Mouse (Mus musculus) testis, adult 2 months (tissue): ENCODE results near the gene Apex2. TPM values are rescaled to one million over a fixed set of nuclear protein-coding genes. Genes with fewer than 3 reads are reported as not detected.
A peak's percentile ranks its signal among the peaks of the same experiment; 100 is the strongest.
"Not testable (repeated sequence)": the region's sequence is repeated elsewhere in the genome, so short reads cannot be mapped to it uniquely, and the experiment has no call there.

Experiments
- H3K27ac ChIP-seq: fragments of 200-500 bp; 2 replicates; pipeline ENCODE4 v1.5.1; 2012; ENCODE audit warnings: low read depth, low read length; ENCODE audit not compliant: control insufficient read depth, insufficient read depth
- H3K27me3 ChIP-seq: fragments of 200-500 bp; 2 replicates; pipeline ENCODE4 v1.6.1; 2012; ENCODE audit warnings: mild to moderate bottlenecking, low read length, moderate library complexity; ENCODE audit not compliant: control insufficient read depth, insufficient read depth
- H3K36me3 ChIP-seq: fragments of 200-500 bp; 2 replicates; pipeline ENCODE4 v1.6.1; 2012; ENCODE audit warnings: mild to moderate bottlenecking, low read length; ENCODE audit not compliant: control insufficient read depth, insufficient read depth
- H3K4me1 ChIP-seq: fragments of 200-500 bp; 2 replicates; pipeline ENCODE4 v1.6.1; 2012; ENCODE audit warnings: low read length; ENCODE audit not compliant: control insufficient read depth, insufficient read depth
- H3K4me3 ChIP-seq: fragments of 200-500 bp; 2 replicates; pipeline ENCODE4 v1.5.1; 2012; ENCODE audit warnings: low read depth, mild to moderate bottlenecking, low read length, moderate library complexity, mixed read lengths; ENCODE audit not compliant: control insufficient read depth
- CTCF ChIP-seq: fragments of 200-500 bp; IDR thresholded peaks from 2 replicates; pipeline ENCODE4 v1.5.1; 2012; ENCODE audit warnings: low read depth, mild to moderate bottlenecking, inconsistent platforms, low read length, moderate library complexity; ENCODE audit not compliant: control insufficient read depth, insufficient read depth, insufficient replicate concordance
- POLR2A ChIP-seq: fragments of 200-500 bp; IDR thresholded peaks from 2 replicates; pipeline ENCODE4 v1.6.1; 2012; ENCODE audit warnings: low read depth, mild to moderate bottlenecking, inconsistent platforms, low read length, moderate library complexity; ENCODE audit not compliant: control insufficient read depth
- polyA plus RNA-seq: library from polyadenylated mRNA; depleted of rRNA; stranded (reverse); fragments of >200 nt; gene quantifications from 2 replicates; pipeline ENCODE4 v1.2.3, GENCODE M21; 2012; rRNA removed

The Apex2 gene
- polyA plus RNA-seq, 1 experiment, result 2.8 TPM

DNA sequence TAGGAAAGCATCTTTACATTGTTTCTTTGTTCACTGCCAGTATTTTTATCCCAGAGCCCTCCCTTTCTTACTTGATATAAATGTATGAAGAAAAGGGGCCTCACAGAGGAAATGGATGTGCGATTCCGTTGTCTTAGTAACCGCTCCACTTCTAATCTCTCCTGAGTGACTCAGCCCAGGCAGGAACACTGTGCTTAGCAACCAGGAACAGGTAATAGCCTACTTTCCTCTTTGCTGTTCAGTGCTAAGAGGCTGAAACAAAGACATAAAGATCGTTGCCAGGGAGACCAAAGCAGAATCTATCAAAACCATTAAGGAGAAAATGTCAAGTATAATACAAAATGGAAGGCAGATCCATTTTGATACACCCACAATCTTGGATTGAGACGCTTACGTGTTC is 81.0 kb downstream of the Apex2 start:
- Histone ChIP-seq H3K36me3 (no peaks in the 10 kb centered on the region), H3K27ac (no peak overlapping the region), H3K27me3 (no peaks in the 10 kb centered on the region), H3K4me1 (no peaks in the 10 kb centered on the region), H3K4me3 (no peak overlapping the region)
- TF ChIP-seq POLR2A (no peak), CTCF (no peak)

DNA sequence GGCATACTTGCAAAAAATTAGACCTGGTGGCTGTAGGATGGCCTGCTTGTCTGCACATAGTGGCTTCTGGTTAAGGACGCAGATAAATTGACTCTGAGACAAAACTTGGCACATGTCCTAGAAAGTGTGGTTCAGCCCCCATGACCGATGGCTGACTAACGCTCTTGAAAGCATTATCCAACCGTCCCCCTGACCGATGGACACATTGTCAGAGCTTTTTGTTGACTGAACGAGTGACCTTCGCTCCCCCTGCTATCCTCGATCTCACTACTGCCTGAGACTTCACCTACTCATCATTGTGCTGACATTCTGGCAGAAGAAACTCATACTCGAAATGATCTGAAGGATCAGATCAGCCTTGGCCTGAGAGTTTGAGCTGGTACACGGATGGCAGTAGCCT is 101.9 kb downstream of the Apex2 start:
- H3K4me1 ChIP-seq, H3K36me3 ChIP-seq, H3K27ac ChIP-seq, H3K27me3 ChIP-seq, H3K4me3 ChIP-seq: not testable (repeated sequence)

DNA sequence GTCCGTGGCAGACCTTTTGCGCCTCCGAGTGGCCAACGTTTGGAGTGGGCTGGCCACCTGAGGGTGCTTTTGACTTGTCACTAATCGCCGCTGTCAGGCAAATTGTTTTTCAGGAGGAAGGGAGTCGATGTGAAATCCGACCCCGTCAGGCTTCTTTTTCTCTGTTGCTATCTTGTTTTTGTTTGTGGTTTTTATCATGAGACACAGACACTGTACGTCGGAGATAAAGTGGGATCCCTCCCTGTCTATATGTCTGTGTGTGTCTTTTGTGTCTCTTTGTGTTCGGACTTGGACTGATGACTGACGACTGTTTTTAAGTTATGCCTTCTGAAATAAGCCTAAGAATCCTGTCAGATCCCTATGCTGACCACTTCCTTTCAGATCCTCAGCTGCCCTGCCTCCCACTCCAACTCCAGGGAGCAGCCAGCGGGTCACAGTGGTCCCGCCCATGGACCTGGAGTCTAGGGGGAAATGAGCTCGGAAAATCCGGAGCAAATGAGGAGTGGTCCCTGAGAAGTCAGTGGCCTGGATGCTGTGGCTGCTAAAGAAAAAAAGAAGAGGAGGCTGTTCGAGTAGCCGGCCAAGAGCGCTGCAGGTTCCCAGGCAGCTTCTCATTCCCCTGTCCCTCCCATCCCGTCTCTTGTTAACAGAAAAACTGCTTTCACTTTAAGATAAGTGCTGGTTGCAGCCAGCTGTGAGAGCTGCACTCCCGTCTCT is 103.2 kb downstream of the Apex2 start:
- H3K27ac ChIP-seq, H3K27me3 ChIP-seq, H3K4me3 ChIP-seq, H3K4me1 ChIP-seq, H3K36me3 ChIP-seq: not testable (repeated sequence)

DNA sequence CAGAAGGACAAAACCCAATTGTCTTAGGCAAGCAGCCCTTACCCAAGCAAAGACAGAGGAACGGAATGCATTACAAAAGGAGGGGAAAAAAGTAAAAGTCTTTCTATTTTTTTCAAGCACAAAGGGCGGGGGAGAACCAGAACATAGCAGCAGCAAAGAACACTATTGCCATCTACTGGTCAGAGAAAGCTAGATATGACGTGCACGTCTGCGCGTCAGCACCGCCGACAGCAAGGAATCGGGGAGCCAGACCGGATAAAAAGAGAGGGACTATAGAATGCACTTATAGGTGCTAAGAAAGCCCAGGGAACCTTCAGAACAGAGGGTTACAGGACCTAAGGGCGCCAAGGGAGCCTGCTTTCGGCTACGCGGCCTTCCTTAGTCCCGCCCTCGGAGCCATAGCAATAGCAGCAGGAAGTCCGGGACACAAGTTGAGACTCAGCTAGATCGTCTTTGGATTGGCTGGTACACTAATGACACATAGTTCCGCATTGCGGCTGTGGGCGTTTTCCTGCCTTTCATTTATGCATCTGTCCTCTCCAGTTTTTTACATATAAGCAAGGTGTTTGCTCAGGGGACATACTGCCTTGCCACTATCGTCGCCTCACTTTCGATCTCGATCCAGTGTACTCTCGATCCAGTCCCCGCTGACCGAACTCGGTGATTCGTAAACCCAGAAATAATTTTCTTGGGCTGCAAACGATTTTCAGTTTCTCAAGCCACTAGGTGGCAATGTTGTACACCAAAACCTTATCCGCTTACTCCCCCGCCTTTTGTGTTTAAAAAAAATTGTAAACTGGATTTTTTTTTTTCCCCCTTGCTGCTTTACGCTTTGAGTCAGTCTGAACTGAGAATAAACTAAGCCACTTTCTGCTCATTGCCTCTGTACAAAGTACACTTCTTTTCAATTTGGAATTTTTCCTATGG is 111.6 kb downstream of the Apex2 start:
- peak overlapping the region; percentile 86 for H3K27ac ChIP-seq
- TF ChIP-seq POLR2A (no peak), CTCF (peak; percentile 33; the same call in 1 of the 2 replicates)
- no peaks in the 10 kb centered on the region for H3K36me3 ChIP-seq

DNA sequence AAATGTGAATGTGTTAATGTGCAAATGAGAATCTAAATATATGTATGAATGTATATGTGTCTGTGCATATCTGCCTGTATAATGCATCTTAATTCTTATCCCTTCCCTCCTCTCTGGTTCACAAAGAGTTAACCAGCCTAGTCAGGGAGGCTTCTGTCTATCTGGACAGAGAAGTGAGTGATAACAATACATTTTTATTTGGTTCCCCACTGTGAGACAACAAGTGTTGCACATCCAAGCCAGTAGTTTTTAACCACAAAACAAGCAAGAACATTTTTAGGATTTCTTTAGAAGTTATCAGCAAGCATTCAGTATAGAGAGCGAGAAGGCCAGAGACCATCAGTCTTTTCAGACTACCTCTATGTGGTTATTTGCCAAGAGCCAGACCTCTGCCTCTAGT is 118.3 kb downstream of the Apex2 start:
- TF ChIP-seq CTCF (no peak), POLR2A (no peak)
- H3K27me3 ChIP-seq, result no peaks in the 10 kb centered on the region
- no peak overlapping the region for H3K4me3 ChIP-seq
- H3K27ac ChIP-seq, result no peak overlapping the region
- H3K4me1 ChIP-seq, result no peaks in the 10 kb centered on the region
- no peaks in the 10 kb centered on the region for H3K36me3 ChIP-seq

More for the DNA sequence above, 111.6 kb downstream of the Apex2 start:
- no peaks in the 10 kb centered on the region for H3K4me1 ChIP-seq
- H3K27me3 ChIP-seq, result no peaks in the 10 kb centered on the region
- H3K4me3 ChIP-seq, result peak overlapping the region; percentile 69

Other genes with a start within 250 kb of the Apex2 start
- gene Tmem29, start 130.7 kb downstream of the Apex2 start, polyA plus RNA-seq, result 6.8 and 10.7 TPM in 2 replicates
- 27.8 and 29.2 TPM in 2 replicates for gene Alas2, start 42.5 kb downstream of the Apex2 start, polyA plus RNA-seq
- 3.9 and 4.7 TPM in 2 replicates for gene Pfkfb1, start 1.6 kb downstream of the Apex2 start, polyA plus RNA-seq
- gene Tro, start 67.7 kb upstream of the Apex2 start, polyA plus RNA-seq, result 1.9 TPM in 2 replicates
- gene Maged2, start 224.5 kb upstream of the Apex2 start, polyA plus RNA-seq, result 19.5 and 21.5 TPM in 2 replicates